Mouse (Mus musculus): ENCODE measurements at regions not wholly inside any gene's neighbourhood (a gene's known extent, or its start where the extent isn't known, plus 50 kb on each side); places are given as distances from the start of the nearest gene placed in this dataset.

GRCm38 (mm10) chr4:95282083-95282482 is 230.1 kb upstream of the Jun start:
- ATAC-seq (ENCODE audit: insufficient number of reproducible peaks, low FRiP score), result no peak
- no peak overlapping the region for H3K4me3 ChIP-seq
- WGBS, result 48% methylated on average over 3 of the region's 3 CpGs

GRCm38 (mm10) chr4:95283789-95284188 is 231.8 kb upstream of the Jun start:
- Histone ChIP-seq H3K9me3 (replicated peaks) (no peaks in the 10 kb centered on the region), H3K4me1 (replicated peaks) (peaks cover 10% of the 10 kb centered on the region), H3K4me2 (no peak overlapping the region), H3K4me3 (no peak overlapping the region), H3K36me3 (no peaks in the 10 kb centered on the region), H3K9ac (no peak overlapping the region), H3K27ac (ENCODE audit: poor library complexity, severe bottlenecking) (no peak overlapping the region), H3K27me3 (replicated peaks) (no peaks in the 10 kb centered on the region)
- no peak for ATAC-seq (ENCODE audit: insufficient number of reproducible peaks, low FRiP score)
- 49% methylated on average over 2 of the region's 2 CpGs for WGBS

More at GRCm38 (mm10) chr4:95282083-95282482, 230.1 kb upstream of the Jun start:
- Histone ChIP-seq H3K36me3 (no peaks in the 10 kb centered on the region), H3K9ac (no peak overlapping the region), H3K27ac (ENCODE audit: poor library complexity, severe bottlenecking) (no peak overlapping the region), H3K9me3 (replicated peaks) (no peaks in the 10 kb centered on the region), H3K4me2 (no peak overlapping the region), H3K4me1 (replicated peaks) (peaks cover 7% of the 10 kb centered on the region), H3K27me3 (replicated peaks) (no peaks in the 10 kb centered on the region)

- Histone ChIP-seq H3K27ac (ENCODE audit: poor library complexity, severe bottlenecking) (no peak overlapping the region), H3K4me2 (no peak overlapping the region), H3K27me3 (replicated peaks) (no peaks in the 10 kb centered on the region), H3K9ac (no peak overlapping the region), H3K4me1 (replicated peaks) (peaks cover 10% of the 10 kb centered on the region), H3K36me3 (no peaks in the 10 kb centered on the region), H3K4me3 (no peak overlapping the region), H3K9me3 (replicated peaks) (no peaks in the 10 kb centered on the region)
- 72% methylated on average over 2 of the region's 2 CpGs for WGBS
- no peak for ATAC-seq (ENCODE audit: insufficient number of reproducible peaks, low FRiP score)
Measured at GRCm38 (mm10) chr4:95284192-95284591, 232.2 kb upstream of the Jun start.

GRCm38 (mm10) chr4:95284696-95285095 is 232.7 kb upstream of the Jun start:
- Histone ChIP-seq H3K9ac (no peak overlapping the region), H3K4me3 (no peak overlapping the region), H3K4me2 (no peak overlapping the region), H3K9me3 (replicated peaks) (no peaks in the 10 kb centered on the region), H3K4me1 (replicated peaks) (peaks cover 10% of the 10 kb centered on the region), H3K36me3 (no peaks in the 10 kb centered on the region), H3K27ac (ENCODE audit: poor library complexity, severe bottlenecking) (no peak overlapping the region), H3K27me3 (replicated peaks) (no peaks in the 10 kb centered on the region)
- no peak for ATAC-seq (ENCODE audit: insufficient number of reproducible peaks, low FRiP score)
- 91% methylated on average over 1 of the region's 1 CpGs for WGBS

GRCm38 (mm10) chr4:95290321-95290720 is 238.3 kb upstream of the Jun start:
- Histone ChIP-seq H3K9me3 (replicated peaks) (no peaks in the 10 kb centered on the region), H3K4me1 (replicated peaks) (peaks cover 3% of the 10 kb centered on the region; the same call in 1 of the 2 replicates), H3K9ac (no peak overlapping the region), H3K4me2 (no peak overlapping the region), H3K36me3 (no peaks in the 10 kb centered on the region), H3K27me3 (replicated peaks) (no peaks in the 10 kb centered on the region), H3K4me3 (no peak overlapping the region), H3K27ac (ENCODE audit: poor library complexity, severe bottlenecking) (no peak overlapping the region)
- no peak for ATAC-seq (ENCODE audit: insufficient number of reproducible peaks, low FRiP score)
- 56% methylated on average over 4 of the region's 4 CpGs for WGBS

GRCm38 (mm10) chr4:95294110-95294509 is 242.1 kb upstream of the Jun start:
- ATAC-seq (ENCODE audit: insufficient number of reproducible peaks, low FRiP score), result no peak
- H3K27me3 ChIP-seq (replicated peaks), result no peaks in the 10 kb centered on the region
- no peaks in the 10 kb centered on the region for H3K4me1 ChIP-seq (replicated peaks)
- no peak overlapping the region for H3K9ac ChIP-seq
- no peaks in the 10 kb centered on the region for H3K9me3 ChIP-seq (replicated peaks)
- WGBS, result 39% methylated on average over 4 of the region's 4 CpGs
- H3K36me3 ChIP-seq, result no peaks in the 10 kb centered on the region
- no peak overlapping the region for H3K27ac ChIP-seq (ENCODE audit: poor library complexity, severe bottlenecking)
- H3K4me3 ChIP-seq, result no peak overlapping the region
- H3K4me2 ChIP-seq, result no peak overlapping the region

GRCm38 (mm10) chr4:95301907-95302306 is 249.9 kb upstream of the Jun start:
- 94% methylated on average over 2 of the region's 2 CpGs for WGBS
- Histone ChIP-seq H3K27me3 (replicated peaks) (no peaks in the 10 kb centered on the region), H3K9me3 (replicated peaks) (no peaks in the 10 kb centered on the region), H3K4me1 (replicated peaks) (0 out of 2 replicates have a peak, but pooled peaks cover 4% of the 10 kb centered on the region), H3K4me3 (no peak overlapping the region), H3K36me3 (no peaks in the 10 kb centered on the region), H3K9ac (no peak overlapping the region), H3K27ac (ENCODE audit: poor library complexity, severe bottlenecking) (no peak overlapping the region), H3K4me2 (no peak overlapping the region)
- no peak for ATAC-seq (ENCODE audit: insufficient number of reproducible peaks, low FRiP score)

GRCm38 (mm10) chr4:95303337-95303736 is 251.3 kb upstream of the Jun start:
- H3K9ac ChIP-seq, result no peak overlapping the region

GRCm38 (mm10) chr4:95304006-95304405 is 252.0 kb upstream of the Jun start:
- ATAC-seq (ENCODE audit: insufficient number of reproducible peaks, low FRiP score), result no peak
- no peak overlapping the region for H3K4me3 ChIP-seq
- H3K27ac ChIP-seq (ENCODE audit: poor library complexity, severe bottlenecking), result no peak overlapping the region
- no peaks in the 10 kb centered on the region for H3K9me3 ChIP-seq (replicated peaks)
- no peak overlapping the region for H3K9ac ChIP-seq
- H3K36me3 ChIP-seq, result no peaks in the 10 kb centered on the region
- H3K4me1 ChIP-seq (replicated peaks), result peaks cover 7% of the 10 kb centered on the region; the same call in 1 of the 2 replicates
- no peaks in the 10 kb centered on the region for H3K27me3 ChIP-seq (replicated peaks)
- no peak overlapping the region for H3K4me2 ChIP-seq
- WGBS, result 88% methylated on average over 1 of the region's 1 CpGs

More at GRCm38 (mm10) chr4:95303337-95303736, 251.3 kb upstream of the Jun start:
- Histone ChIP-seq H3K36me3 (no peaks in the 10 kb centered on the region), H3K9me3 (replicated peaks) (no peaks in the 10 kb centered on the region), H3K27me3 (replicated peaks) (no peaks in the 10 kb centered on the region), H3K4me2 (no peak overlapping the region), H3K4me3 (no peak overlapping the region), H3K27ac (ENCODE audit: poor library complexity, severe bottlenecking) (no peak overlapping the region), H3K4me1 (replicated peaks) (peaks cover 5% of the 10 kb centered on the region; the same call in 1 of the 2 replicates)
- ATAC-seq (ENCODE audit: insufficient number of reproducible peaks, low FRiP score), result no peak
- WGBS, result 45% methylated on average over 2 of the region's 2 CpGs

GRCm38 (mm10) chr4:95307134-95307533 is 250.2 kb upstream of the Fggy start:
- Histone ChIP-seq H3K4me1 (replicated peaks) (peaks cover 7% of the 10 kb centered on the region; the same call in 1 of the 2 replicates), H3K4me2 (no peak overlapping the region), H3K4me3 (no peak overlapping the region), H3K27me3 (replicated peaks) (no peaks in the 10 kb centered on the region), H3K27ac (ENCODE audit: poor library complexity, severe bottlenecking) (no peak overlapping the region), H3K36me3 (no peaks in the 10 kb centered on the region), H3K9ac (no peak overlapping the region), H3K9me3 (replicated peaks) (no peaks in the 10 kb centered on the region)
- 76% methylated on average over 2 of the region's 2 CpGs for WGBS
- no peak for ATAC-seq (ENCODE audit: insufficient number of reproducible peaks, low FRiP score)

- H3K4me2 ChIP-seq, result no peak overlapping the region
- H3K27me3 ChIP-seq (replicated peaks), result no peaks in the 10 kb centered on the region
- 42% methylated on average over 5 of the region's 5 CpGs for WGBS
- no peak overlapping the region for H3K27ac ChIP-seq (ENCODE audit: poor library complexity, severe bottlenecking)
- H3K4me1 ChIP-seq (replicated peaks), result peaks cover 4% of the 10 kb centered on the region; the same call in 1 of the 2 replicates
- no peak overlapping the region for H3K4me3 ChIP-seq
- no peaks in the 10 kb centered on the region for H3K36me3 ChIP-seq
- H3K9me3 ChIP-seq (replicated peaks), result no peaks in the 10 kb centered on the region
- no peak for ATAC-seq (ENCODE audit: insufficient number of reproducible peaks, low FRiP score)
- H3K9ac ChIP-seq, result no peak overlapping the region
Measured at GRCm38 (mm10) chr4:95308469-95308895, 248.8 kb upstream of the Fggy start.

- ATAC-seq (ENCODE audit: insufficient number of reproducible peaks, low FRiP score), result no peak
Measured at GRCm38 (mm10) chr4:95310410-95310809, 246.9 kb upstream of the Fggy start.

More at GRCm38 (mm10) chr4:95310410-95310809, 246.9 kb upstream of the Fggy start:
- 54% methylated on average over 6 of the region's 6 CpGs for WGBS
- H3K27ac ChIP-seq (ENCODE audit: poor library complexity, severe bottlenecking), result no peak overlapping the region
- H3K4me3 ChIP-seq, result no peak overlapping the region
- peaks cover 3% of the 10 kb centered on the region; the same call in 1 of the 2 replicates for H3K4me1 ChIP-seq (replicated peaks)
- H3K9me3 ChIP-seq (replicated peaks), result no peaks in the 10 kb centered on the region
- no peak overlapping the region for H3K4me2 ChIP-seq
- no peaks in the 10 kb centered on the region for H3K36me3 ChIP-seq
- no peak overlapping the region for H3K9ac ChIP-seq
- no peaks in the 10 kb centered on the region for H3K27me3 ChIP-seq (replicated peaks)

All from heart, embryonic 12.5 days (tissue).